Mouse (Mus musculus) ES-Bruce4 (cell line): ENCODE results near the gene Mn1. TPM values are rescaled to one million over a fixed set of nuclear protein-coding genes. Genes with fewer than 3 reads are reported as not detected.
A peak's percentile ranks its signal among the peaks of the same experiment; 100 is the strongest.

Experiments used
- H3K27ac ChIP-seq: 2 replicates; pipeline ENCODE4 v1.5.1; 2012; ENCODE audit warnings: low read length, inconsistent platforms; ENCODE audit not compliant: insufficient read depth
- H3K27me3 ChIP-seq: 2 replicates; pipeline ENCODE4 v1.6.1; 2012; ENCODE audit warnings: mild to moderate bottlenecking, low read length, inconsistent platforms; ENCODE audit not compliant: control insufficient read depth, poor library complexity, insufficient read depth, severe bottlenecking
- H3K36me3 ChIP-seq: 2 replicates; pipeline ENCODE4 v1.6.1; 2012; ENCODE audit warnings: inconsistent platforms, mild to moderate bottlenecking, low read length, moderate library complexity; ENCODE audit not compliant: control insufficient read depth, poor library complexity, insufficient read depth, severe bottlenecking
- H3K4me1 ChIP-seq: one replicate; pipeline ENCODE4 v1.8.1; 2011; ENCODE audit warnings: low read length; ENCODE audit not compliant: control insufficient read depth, insufficient read depth
- H3K4me3 ChIP-seq: 2 replicates; pipeline ENCODE4 v1.5.1; 2011; ENCODE audit warnings: low read depth, mild to moderate bottlenecking, low read length
- H3K9ac ChIP-seq: 2 replicates; pipeline ENCODE4 v1.6.1; 2012; ENCODE audit warnings: low read depth, mild to moderate bottlenecking, inconsistent platforms; ENCODE audit not compliant: poor library complexity, severe bottlenecking
- H3K9me3 ChIP-seq: replicated peaks from 2 replicates; pipeline ENCODE4 v1.6.1; 2012; ENCODE audit warnings: mild to moderate bottlenecking, low read length, inconsistent platforms; ENCODE audit not compliant: control insufficient read depth, poor library complexity, insufficient read depth, severe bottlenecking
- CTCF ChIP-seq: IDR thresholded peaks from one replicate; pipeline ENCODE4 v1.8.1; 2011; ENCODE audit warnings: low read depth, low read length
- EP300 ChIP-seq: IDR thresholded peaks from 2 replicates; pipeline ENCODE4 v1.6.1; 2011; ENCODE audit warnings: low read depth, low read length; ENCODE audit not compliant: insufficient read depth
- POLR2A ChIP-seq: IDR thresholded peaks from one replicate; pipeline ENCODE4 v1.8.1; 2011; ENCODE audit warnings: low read length; ENCODE audit not compliant: insufficient read depth
- polyA plus RNA-seq: library from polyadenylated mRNA; stranded (reverse); fragments of >200 nt; gene quantifications from 2 replicates; pipeline ENCODE4 v1.2.4, GENCODE M21; 2011; ENCODE audit warnings: low read depth; ENCODE audit not compliant: missing spikeins, insufficient read depth, insufficient read length

The Mn1 gene
- polyA plus RNA-seq, 1 experiment = 1.9 TPM

DNA sequence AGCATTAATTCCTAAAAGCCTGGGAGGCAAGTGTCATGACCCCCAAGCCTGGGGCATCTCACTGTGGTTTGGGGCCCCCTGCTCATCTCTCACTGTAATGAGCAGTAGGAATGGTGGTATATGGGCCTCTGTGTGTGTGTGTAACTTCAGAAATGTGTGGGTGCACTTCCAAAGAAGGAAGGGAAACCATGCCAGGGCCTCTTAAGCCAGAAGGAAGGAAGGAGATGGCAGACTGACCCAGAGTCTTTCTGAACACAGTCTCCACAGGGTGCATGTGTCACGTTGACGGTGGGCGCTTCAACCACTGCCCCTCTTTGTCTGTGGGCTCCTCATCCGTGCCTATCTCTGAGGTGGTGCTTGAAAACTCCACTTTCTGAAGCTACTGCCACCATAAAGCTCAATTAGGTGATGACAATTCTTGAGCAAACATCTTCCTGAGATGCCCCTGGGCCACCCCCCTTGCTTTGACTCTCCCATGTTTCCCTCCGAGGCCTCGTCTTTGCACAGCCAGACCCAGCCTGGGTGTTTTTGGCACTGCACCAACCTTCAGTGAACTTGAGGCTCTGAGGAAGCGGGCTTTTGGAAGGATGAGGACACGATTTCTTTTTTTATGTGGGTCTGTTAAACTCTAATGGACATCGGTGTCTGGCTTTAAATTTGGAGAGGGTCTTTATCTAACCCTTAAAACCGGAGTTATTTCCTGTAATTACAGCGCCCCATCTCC lies 14.0 kb downstream of the Mn1 start:
- no peak overlapping the region for H3K4me3 ChIP-seq
- no peaks in the 10 kb centered on the region for H3K27me3 ChIP-seq
- no peak overlapping the region for H3K27ac ChIP-seq
- no peaks in the 10 kb centered on the region for H3K36me3 ChIP-seq
- TF ChIP-seq CTCF = no peak
- TF ChIP-seq EP300 = no peak
- TF ChIP-seq POLR2A = no peak
- peaks cover 2% of the 10 kb centered on the region for H3K4me1 ChIP-seq
- no peak overlapping the region for H3K9ac ChIP-seq
- no peaks in the 10 kb centered on the region for H3K9me3 ChIP-seq

- H3K27me3 ChIP-seq = no peaks in the 10 kb centered on the region
- no peaks in the 10 kb centered on the region for H3K9me3 ChIP-seq
- peaks cover 8% of the 10 kb centered on the region for H3K4me1 ChIP-seq
- H3K27ac ChIP-seq = no peak overlapping the region
- H3K36me3 ChIP-seq = no peaks in the 10 kb centered on the region
- TF ChIP-seq EP300 (no peak), CTCF (no peak), POLR2A (no peak)
- H3K4me3 ChIP-seq = no peak overlapping the region
- H3K9ac ChIP-seq = no peak overlapping the region
Observed at GRCm38 (mm10) chr5:111432842-111433241, 15.7 kb downstream of the Mn1 start.

- Histone ChIP-seq H3K27ac (no peak overlapping the region), H3K4me3 (peak overlapping the region; percentile 11; the same call in 1 of the 2 replicates)
Observed at GRCm38 (mm10) chr5:111434342-111434842, 17.2 kb downstream of the Mn1 start.

GRCm38 (mm10) chr5:111436260-111436659 lies 19.1 kb downstream of the Mn1 start:
- H3K4me1 ChIP-seq = peaks cover 8% of the 10 kb centered on the region
- H3K9ac ChIP-seq = no peak overlapping the region
- H3K27ac ChIP-seq = no peak overlapping the region
- H3K4me3 ChIP-seq = no peak overlapping the region
- TF ChIP-seq EP300 = no peak
- no peak for TF ChIP-seq CTCF
- TF ChIP-seq POLR2A = no peak
- no peaks in the 10 kb centered on the region for H3K36me3 ChIP-seq
- H3K9me3 ChIP-seq = no peaks in the 10 kb centered on the region
- no peaks in the 10 kb centered on the region for H3K27me3 ChIP-seq

More at GRCm38 (mm10) chr5:111434342-111434842, 17.2 kb downstream of the Mn1 start:
- Histone ChIP-seq H3K36me3 (no peaks in the 10 kb centered on the region), H3K9me3 (no peaks in the 10 kb centered on the region), H3K27me3 (no peaks in the 10 kb centered on the region), H3K4me1 (peaks cover 8% of the 10 kb centered on the region), H3K9ac (no peak overlapping the region)
- TF ChIP-seq EP300 (no peak), POLR2A (no peak)

DNA sequence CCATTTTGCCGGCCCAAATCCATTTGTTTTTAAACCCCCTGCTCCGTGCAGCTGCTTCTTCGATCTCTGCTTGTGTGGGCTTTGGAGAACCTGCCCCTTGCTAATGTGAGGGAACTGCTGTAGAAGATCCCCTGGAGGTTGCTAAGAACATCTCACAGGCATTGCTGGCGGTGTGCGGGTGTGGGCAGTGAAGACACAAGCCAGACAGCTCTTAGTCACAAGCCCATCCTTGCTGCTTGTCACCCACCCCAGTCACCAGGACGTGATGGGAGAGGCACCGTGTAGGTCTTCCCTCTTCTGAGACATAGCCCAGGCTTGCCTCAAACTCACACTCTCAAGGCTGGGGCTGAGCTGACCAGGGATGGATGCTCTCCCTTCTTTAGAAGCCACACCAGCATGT lies 20.0 kb downstream of the Mn1 start:
- Histone ChIP-seq H3K36me3 (no peaks in the 10 kb centered on the region), H3K4me1 (peaks cover 8% of the 10 kb centered on the region), H3K27ac (no peak overlapping the region), H3K9me3 (no peaks in the 10 kb centered on the region), H3K4me3 (no peak overlapping the region), H3K9ac (no peak overlapping the region), H3K27me3 (no peaks in the 10 kb centered on the region)
- no peak for TF ChIP-seq POLR2A
- TF ChIP-seq EP300 = no peak
- no peak for TF ChIP-seq CTCF

GRCm38 (mm10) chr5:111438336-111438735 lies 21.2 kb downstream of the Mn1 start:
- Histone ChIP-seq H3K27me3 (no peaks in the 10 kb centered on the region), H3K9ac (no peak overlapping the region), H3K4me1 (peaks cover 8% of the 10 kb centered on the region), H3K27ac (no peak overlapping the region), H3K36me3 (no peaks in the 10 kb centered on the region), H3K9me3 (no peaks in the 10 kb centered on the region), H3K4me3 (no peak overlapping the region)
- TF ChIP-seq POLR2A (no peak), CTCF (no peak), EP300 (no peak)
